Mouse (Mus musculus) T-helper 2 cell (primary cell): Measurements from ENCODE around the gene Dst.
"Not testable (repeated sequence)": the region's sequence is repeated elsewhere in the genome, so short reads cannot be mapped to it uniquely, and the experiment has no call there.

Experiments
- in situ Hi-C: fragments of 300-600 bp; cut with MboI, MseI; formaldehyde crosslinking; loops from one replicate; pipeline ENCODE4 v1.15.1; 2025; ENCODE audit warnings: high pct_unique_total_duplicates

Gene Dst

GRCm38 (mm10) chr1:34287731-34288130, 379.7 kb downstream of the Dst start:
- in situ Hi-C loops = no loop called here

DNA sequence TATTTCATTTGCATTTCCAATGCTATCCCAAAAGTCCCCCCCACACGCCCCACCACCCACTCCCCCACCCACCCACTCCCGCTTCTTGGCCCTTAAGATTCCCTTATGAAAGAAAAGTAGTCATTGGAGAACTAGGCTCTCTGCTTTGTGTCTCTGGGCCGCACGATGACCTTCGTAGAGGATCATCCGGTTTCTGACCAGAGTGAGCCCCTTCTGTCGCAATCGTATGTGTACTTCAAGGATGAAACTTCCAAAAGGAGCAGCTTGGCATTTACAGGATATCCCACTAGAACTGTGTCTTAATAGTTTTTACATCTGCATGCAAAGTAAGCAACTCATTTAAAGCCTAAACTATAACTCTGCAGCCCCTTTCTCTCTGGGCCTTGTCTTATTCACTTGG, 380.2 kb downstream of the Dst start:
- in situ Hi-C loops = no loop called here

- in situ Hi-C loops = no loop called here
These were observed 380.9 kb downstream of the Dst start for GRCm38 (mm10) chr1:34288721-34289471.

DNA sequence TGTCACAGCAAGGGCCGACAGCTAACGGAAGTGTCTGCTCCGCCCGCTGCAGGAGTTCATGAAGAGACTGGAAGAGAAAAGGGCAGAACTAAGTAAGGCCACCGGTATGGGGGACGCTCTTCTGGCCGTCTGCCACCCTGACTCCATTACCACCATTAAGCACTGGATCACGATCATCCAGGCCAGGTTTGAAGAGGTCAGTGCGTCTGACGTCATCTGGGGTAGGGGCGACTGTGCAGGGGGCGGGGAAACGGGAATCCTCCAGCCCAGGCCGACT, 381.4 kb downstream of the Dst start:
- in situ Hi-C loops = no loop called here

- in situ Hi-C loops = no loop called here
These were observed 382.3 kb downstream of the Dst start for GRCm38 (mm10) chr1:34290321-34290720.

GRCm38 (mm10) chr1:34293198-34293597, 385.2 kb downstream of the Dst start:
- in situ Hi-C loops = no loop called here

- in situ Hi-C loops = no loop called here
These were observed 389.6 kb downstream of the Dst start for GRCm38 (mm10) chr1:34297636-34298035.

GRCm38 (mm10) chr1:34298631-34299184, 390.7 kb downstream of the Dst start:
- in situ Hi-C loops = no loop called here

- in situ Hi-C loops = no loop called here
These were observed 391.5 kb downstream of the Dst start for GRCm38 (mm10) chr1:34299507-34299906.

DNA sequence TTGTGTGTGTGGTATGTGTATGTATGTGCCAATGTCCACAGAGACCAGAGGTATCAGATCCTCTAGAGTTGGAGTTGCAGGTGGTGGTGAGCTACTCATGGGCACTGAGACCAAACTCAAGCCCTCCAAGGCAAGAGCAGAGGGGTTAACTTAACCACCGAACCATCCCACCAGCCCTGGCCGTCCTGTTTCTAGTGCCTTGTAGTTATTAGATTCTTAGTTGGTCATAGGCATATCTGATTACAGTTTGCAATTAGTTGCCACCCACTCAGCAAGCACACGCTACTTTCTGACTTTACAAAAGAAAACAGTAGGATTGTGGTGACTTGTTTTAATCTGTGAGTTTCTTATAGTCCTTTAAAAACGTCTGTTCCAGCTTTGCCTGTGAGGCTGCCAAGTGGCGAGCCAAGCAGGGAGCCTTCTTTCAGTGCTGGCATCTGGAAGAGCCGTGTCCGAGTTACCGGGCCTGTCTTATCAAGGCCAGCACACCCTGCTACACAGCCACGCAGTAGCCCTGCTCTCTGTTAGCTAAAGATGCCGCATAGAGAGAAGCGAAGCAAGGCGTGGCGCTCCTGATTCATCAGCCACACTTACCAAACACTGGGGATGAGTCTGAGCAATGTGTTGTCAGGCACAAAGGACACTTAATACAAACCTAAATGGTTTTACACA, 392.4 kb downstream of the Dst start:
- in situ Hi-C loops = no loop called here

- in situ Hi-C loops = no loop called here
These were observed 396.2 kb downstream of the Dst start for GRCm38 (mm10) chr1:34304227-34304626.

- in situ Hi-C loops = no loop called here
These were observed 398.7 kb downstream of the Dst start for GRCm38 (mm10) chr1:34306741-34307140.

- in situ Hi-C loops = no loop called here
These were observed 399.2 kb downstream of the Dst start for GRCm38 (mm10) chr1:34307191-34307590.

DNA sequence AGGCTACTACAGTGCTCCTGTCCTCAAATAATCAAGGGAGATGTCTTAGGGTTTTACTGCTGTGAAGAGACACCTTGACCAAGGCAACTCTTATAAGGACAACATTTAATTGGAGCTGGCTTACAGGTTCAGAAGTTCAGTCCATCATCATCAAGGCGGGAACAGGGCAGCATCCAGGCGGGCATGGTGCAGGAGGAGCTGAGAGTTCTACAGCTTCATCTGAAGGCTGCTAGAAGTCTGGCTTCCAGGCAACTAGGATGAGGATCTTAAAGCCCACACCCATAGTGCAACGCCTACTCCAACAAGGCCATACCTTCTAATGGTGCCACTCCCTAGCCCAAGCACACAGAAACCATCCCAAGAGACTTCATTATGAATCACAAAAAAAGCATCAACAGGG, 400.8 kb downstream of the Dst start:
- in situ Hi-C loops = not testable (repeated sequence)

GRCm38 (mm10) chr1:34309396-34309795, 401.4 kb downstream of the Dst start:
- in situ Hi-C loops = no loop called here

DNA sequence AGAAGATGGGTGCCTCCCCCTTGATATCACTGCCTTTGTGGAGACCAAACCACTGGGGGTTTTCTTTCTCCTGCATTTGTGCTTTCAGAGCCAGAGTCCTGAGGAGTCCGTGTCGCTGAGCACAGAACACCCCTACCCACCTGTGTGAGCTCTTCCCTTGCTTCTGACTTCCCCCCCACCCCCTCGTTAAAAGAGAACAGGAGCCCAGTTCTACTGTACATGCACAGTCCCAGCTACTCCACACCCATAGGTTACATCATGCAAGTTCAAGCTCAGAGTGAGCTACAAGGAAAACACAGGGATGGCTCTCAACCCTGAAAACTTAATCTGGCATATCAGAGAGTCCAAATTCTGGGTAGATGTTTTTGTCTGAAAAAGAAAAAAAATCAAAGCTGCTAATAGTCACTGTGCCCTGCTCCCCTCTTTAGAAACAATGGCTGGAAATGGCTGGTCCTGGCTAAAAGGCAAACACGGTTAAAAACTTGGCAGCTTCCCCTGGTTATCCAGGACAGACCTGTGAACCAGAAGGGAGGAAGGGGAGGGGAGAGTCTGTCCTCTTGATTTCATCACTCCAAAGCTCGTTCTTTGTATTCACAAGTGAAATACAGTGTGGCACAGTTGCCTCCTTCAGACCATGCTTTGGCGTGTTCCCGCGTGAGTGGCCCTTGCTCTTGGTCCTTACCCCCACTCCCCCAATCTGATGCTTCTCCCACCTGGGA, 402.7 kb downstream of the Dst start:
- in situ Hi-C loops = no loop called here

DNA sequence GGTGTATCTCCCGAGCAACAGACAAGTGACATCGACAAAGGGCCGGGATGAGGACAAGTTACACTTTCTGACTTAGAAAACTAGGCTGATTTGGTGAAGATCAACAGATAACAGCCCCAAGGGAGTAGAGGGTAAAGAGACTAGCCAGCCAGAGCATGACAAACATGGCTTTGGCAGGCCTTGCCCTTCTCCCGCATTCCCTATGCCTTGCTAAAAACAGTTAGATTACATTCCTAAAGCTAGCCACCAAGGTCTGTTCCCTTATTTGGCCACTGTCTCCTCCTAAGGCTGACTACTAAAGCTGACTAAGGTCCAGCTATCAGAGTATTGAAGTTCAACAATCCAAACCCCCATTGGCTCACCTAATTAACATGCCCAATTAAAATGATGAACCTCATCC, 404.8 kb downstream of the Dst start:
- in situ Hi-C loops = no loop called here

- in situ Hi-C loops = no loop called here
These were observed 407.4 kb downstream of the Dst start for GRCm38 (mm10) chr1:34315381-34315780.

- in situ Hi-C loops = no loop called here
These were observed 416.2 kb downstream of the Dst start for GRCm38 (mm10) chr1:34324255-34324654.

GRCm38 (mm10) chr1:34328606-34329005, 420.6 kb downstream of the Dst start:
- in situ Hi-C loops = no loop called here

DNA sequence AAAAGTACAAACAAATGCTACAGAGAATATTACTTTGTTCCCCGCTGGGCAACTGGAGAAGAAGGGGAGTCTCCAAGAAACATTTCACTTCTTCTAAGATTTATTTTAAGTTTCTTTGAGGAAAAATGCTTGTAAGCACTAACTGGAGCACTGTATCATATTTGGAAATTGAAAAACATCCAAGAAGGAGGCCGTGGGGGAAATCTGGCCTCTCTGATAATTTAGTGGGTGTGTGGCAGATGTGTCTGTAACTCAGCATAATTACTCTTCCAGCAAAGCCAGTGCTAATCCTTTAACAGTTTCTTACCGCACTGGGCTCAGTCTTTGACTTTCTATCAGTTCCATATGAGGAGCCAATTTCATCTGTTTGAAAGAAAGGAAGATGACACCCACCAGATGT, 423.7 kb downstream of the Dst start:
- in situ Hi-C loops = no loop called here
